Mouse (Mus musculus) left cerebral cortex, postnatal 25 days (tissue): ENCODE measurements at regions not wholly inside any gene's neighbourhood (a gene's known extent, or its start where the extent isn't known, plus 50 kb on each side); places are given as distances from the start of the nearest gene placed in this dataset.
"Not testable (repeated sequence)": the region's sequence is repeated elsewhere in the genome, so short reads cannot be mapped to it uniquely, and the experiment has no call there.

Source experiments
- DNase-seq, 2 experiments: peaks; one replicate each; pipeline ENCODE4 v3.0.0; 2022; ENCODE audit warnings: low spot score in 2 of 2, mixed read lengths in 1 of 2
- intact Hi-C: fragments of 180-260 bp; cut with DNase I; formaldehyde crosslinking; loops from one replicate; pipeline ENCODE4 v1.15.1; 2025

- DNase-seq: no peak
- intact Hi-C loops: no loop called here
Observed at GRCm38 (mm10) chr11:26721173-26721572, 127.4 kb upstream of the Vrk2 start.

- intact Hi-C loops, DNase-seq: not testable (repeated sequence)
Observed at GRCm38 (mm10) chr11:26711237-26711636, 117.4 kb upstream of the Vrk2 start.

- DNase-seq: no peak
- intact Hi-C loops: no loop called here
Observed at GRCm38 (mm10) chr11:26708636-26709035, 114.8 kb upstream of the Vrk2 start.

- no peak for DNase-seq
- intact Hi-C loops: no loop called here
Observed at GRCm38 (mm10) chr11:26683850-26684249, 90.1 kb upstream of the Vrk2 start.

GRCm38 (mm10) chr11:26667251-26667650 lies 73.5 kb upstream of the Vrk2 start:
- intact Hi-C loops: no loop called here
- no peak for DNase-seq

GRCm38 (mm10) chr11:26660878-26661277 lies 67.1 kb upstream of the Vrk2 start:
- intact Hi-C loops: no loop called here
- DNase-seq: no peak

- DNase-seq, intact Hi-C loops: not testable (repeated sequence)
Observed at GRCm38 (mm10) chr11:26649165-26649564, 55.4 kb upstream of the Vrk2 start.
